Mouse (Mus musculus) frontal cortex, postnatal 36 days (tissue): ENCODE measurements at regions not wholly inside any gene's neighbourhood (a gene's known extent, or its start where the extent isn't known, plus 50 kb on each side); places are given as distances from the start of the nearest gene placed in this dataset.

Experiments used
- DNase-seq, 2 experiments: peaks; one replicate each; pipeline ENCODE4 v3.0.0; 2022; ENCODE audit warnings: low spot score in 2 of 2

GRCm38 (mm10) chr9:43617632-43618031 is 126.2 kb upstream of the Nectin1 start:
- DNase-seq, result no peak

GRCm38 (mm10) chr9:43627558-43627957 is 116.2 kb upstream of the Nectin1 start:
- DNase-seq, result peak in 1 of 2 experiments; percentile 12

- DNase-seq, result no peak
These were observed 115.0 kb upstream of the Nectin1 start for GRCm38 (mm10) chr9:43628786-43629185.

- no peak for DNase-seq
These were observed 107.3 kb upstream of the Nectin1 start for GRCm38 (mm10) chr9:43636372-43636965.

- no peak for DNase-seq
These were observed 85.6 kb upstream of the Nectin1 start for GRCm38 (mm10) chr9:43658186-43658585.

- no peak for DNase-seq
These were observed 84.5 kb upstream of the Nectin1 start for GRCm38 (mm10) chr9:43659237-43659636.

DNA sequence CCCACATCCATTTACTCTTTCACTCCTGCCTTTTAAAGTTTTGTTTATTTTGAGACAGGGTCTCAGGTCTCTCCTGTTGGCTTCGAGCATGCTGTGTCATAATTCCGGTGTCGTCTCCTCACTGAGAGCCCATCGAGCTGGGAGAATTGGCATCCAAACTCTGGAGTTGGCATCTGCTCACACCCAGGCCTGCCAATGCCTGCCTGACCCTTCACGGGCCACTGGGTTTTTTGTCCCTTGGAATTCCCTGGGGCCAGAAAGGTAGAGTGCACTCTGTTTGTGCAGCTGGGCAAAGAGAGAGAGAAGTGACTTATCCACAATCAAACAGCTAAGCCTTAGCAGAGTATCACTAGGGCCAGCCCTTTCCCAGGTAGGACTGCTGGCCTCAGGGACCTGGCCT is 83.6 kb upstream of the Nectin1 start:
- no peak for DNase-seq

GRCm38 (mm10) chr9:43660896-43661563 is 82.8 kb upstream of the Nectin1 start:
- DNase-seq, result no peak

DNA sequence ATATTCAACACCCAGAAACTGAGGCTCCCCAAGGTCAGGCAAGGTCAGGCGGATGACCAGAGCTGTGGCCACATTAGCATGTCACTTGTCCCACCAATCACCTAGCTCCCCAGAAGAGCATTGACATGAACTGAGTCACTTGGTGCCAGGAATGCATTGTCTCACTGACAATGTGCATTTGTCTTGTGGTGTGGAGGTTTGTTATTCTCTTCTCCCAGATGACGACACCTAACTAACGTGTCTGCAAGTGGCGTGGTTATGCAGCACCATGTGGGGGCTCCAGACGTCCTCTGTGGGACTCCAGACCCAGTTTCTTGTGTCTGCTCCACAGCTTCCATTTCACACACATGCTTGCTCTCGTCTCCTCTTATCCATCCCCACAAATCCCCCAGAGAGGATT is 82.1 kb upstream of the Nectin1 start:
- no peak for DNase-seq

DNA sequence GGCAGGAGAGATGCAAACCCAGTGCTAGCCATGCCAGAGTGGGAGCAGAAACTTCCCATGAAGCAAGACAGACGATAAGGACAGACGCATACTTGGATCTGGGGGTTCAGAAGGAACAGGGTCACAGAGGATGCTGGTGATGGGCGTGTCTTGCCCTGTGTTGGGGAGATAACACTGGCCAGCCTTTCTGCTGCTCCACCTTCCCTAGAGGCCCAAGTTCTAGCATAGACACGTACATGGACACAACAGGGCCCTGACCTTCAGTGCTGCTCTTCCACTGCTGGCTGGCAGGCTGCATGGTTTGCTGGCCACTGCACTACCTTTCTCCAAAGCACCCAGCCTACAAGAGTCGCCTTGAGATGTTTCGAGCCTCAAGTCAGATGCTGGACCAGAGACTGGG is 76.4 kb upstream of the Nectin1 start:
- DNase-seq, result no peak

DNA sequence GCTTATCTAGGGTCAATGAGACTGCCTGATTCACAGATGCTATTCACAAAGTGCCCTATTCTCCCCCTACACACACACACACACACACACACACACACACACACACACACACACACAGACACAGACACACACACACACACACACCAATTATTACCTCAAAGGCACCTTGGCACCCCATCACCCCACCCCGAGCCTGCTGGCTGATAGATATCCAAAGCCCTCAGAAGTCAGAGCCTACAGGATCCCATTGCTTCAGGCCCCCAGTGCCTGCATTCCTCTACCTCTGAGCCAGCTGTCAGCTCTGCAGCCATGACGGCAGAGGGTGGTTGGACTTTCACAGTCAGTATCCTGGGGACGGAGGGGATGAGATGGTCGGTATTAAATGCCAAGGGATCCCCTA is 75.8 kb upstream of the Nectin1 start:
- DNase-seq, result no peak

DNA sequence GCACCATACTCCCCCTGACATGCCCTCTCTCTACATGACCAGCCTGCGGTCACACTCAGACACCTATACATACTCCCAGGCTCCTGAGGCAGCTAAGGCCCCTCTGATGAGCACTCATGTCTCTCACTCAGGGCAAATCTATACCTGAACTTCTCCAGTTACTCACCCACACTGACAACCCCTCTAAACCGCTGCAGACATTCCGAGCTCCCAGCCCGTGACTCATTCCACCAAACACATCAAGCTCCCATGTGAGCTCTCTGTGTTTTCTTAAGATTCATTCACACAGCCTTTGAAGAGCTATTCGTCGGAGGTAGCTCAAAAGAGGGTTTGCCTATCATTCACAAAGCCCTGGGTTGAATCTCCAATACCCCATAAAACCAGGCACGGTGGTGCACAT is 75.1 kb upstream of the Nectin1 start:
- DNase-seq, result no peak

DNA sequence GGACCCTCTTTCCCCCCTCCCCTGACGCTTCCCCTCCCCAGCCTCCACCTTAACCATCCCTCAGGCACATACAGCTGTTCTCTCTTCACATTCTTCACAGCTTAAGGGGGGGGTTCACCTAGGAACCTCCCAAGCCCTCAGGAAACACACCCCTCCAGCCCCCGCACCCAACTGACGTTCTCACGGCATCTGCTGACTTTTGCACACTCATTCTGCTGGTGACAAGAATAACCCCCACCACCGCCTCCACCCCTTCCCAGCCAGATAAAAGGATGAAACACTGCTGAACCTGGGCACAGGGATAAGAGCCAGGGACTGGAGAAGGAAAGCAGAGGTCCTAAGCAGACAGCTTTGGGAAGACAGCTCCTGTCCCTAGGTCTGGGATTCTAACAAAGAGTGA is 73.2 kb upstream of the Nectin1 start:
- no peak for DNase-seq

DNA sequence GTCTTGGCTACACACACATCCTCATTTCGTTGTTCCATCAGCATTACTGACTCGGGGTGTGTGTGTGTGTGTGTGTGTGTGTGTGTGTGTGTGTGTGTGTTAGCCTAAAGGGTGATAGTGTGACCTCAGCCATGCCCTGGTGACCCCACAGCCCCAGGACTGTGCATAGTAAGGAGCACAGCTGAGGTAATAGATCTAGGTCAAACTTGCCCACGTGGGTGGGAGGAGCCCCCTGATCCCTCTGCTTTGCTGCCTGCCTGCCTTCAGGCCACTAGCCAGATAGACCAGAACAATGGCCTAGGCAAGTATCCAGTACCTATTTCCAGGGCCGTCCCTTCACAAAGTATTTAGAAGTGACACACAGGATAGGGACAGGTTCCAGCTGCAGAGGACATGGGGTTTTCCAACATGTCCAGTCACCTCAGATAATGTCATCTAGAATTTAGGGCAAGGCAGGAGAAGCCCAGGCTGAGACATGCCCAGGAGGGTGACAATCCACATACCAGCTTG is 70.6 kb upstream of the Nectin1 start:
- DNase-seq, result no peak

DNA sequence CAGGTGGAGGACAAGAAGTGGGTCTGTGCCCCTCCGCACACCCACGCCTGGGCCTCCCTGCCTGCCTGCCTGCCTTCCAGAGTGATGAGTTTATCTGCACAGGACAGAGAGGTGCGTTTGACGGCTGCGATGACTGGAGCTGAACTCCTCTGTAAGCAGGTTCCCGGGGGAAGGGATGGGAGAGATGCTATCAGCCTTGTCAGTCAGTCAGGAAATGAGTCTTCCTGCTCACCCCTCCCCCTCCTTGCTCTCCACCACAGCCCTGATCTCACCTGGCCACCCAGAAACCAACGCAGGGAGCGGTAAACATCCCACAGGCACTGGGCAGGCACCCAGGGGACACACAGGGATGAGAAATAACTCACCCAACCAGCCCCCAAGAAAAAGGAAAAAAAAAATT is 69.5 kb upstream of the Nectin1 start:
- DNase-seq, result no peak

GRCm38 (mm10) chr9:43676011-43676410 is 67.8 kb upstream of the Nectin1 start:
- no peak for DNase-seq

- DNase-seq, result no peak
These were observed 64.5 kb upstream of the Nectin1 start for GRCm38 (mm10) chr9:43679331-43679730.

DNA sequence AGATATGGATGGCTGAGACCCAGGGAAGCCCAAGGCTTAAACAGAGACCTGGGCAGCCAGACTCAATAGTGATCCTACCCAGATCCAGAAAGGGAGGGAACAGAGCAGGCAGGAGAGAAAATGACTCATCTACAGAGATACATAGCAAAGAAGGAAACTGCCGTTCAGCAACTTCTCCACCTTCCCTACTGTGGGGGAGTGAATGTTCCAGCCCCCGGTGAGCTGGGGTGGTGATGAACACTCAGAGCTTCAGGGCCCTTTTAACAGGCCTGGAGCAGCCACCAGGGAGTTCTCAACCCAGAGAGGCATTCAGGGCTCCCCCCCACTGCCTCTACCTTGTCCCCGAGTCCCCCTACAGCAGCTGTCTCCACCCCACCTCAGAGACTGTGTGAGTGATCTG is 62.5 kb upstream of the Nectin1 start:
- DNase-seq, result peak in 1 of 2 experiments; percentile 48

GRCm38 (mm10) chr9:43682102-43682501 is 61.7 kb upstream of the Nectin1 start:
- no peak for DNase-seq

DNA sequence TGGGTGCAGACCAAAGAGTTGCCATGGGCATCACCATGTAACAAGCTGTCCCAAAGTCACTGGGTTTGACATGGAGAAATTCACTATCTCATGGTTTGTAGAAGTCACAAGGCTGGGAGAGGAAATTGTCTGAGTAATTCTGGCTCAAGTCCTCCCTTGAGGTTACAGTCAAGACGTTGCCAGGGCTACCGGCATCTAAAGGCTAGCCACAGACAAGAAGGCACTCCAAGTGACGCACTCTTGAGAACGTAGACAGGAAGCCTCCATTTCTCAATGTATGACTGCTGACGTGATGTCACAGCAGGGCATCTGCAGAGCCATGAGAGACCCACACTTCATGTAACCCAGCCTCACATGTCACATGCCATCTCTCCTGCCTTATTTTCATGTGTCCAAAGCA is 59.2 kb upstream of the Nectin1 start:
- no peak for DNase-seq

DNA sequence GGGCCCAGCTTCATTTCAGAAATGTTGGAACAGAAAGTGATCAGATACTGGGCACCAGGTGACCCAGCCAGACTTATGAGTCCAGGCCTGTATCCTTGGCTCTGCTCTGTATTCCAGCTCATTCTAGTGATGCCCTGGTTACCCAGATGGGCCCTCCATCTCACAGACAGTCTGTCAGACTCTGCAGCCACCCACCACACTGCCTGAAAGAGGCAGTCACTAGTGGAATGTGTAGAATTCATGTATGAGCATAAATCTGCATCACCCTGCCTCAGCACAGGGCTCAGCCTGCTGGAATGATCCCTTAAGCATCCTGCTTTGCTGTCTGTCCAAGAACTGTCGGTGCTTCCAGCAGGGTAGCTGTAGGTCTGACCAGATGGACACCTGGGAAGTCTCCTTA is 51.8 kb upstream of the Nectin1 start:
- DNase-seq, result peak; percentile 30 to 31

DNA sequence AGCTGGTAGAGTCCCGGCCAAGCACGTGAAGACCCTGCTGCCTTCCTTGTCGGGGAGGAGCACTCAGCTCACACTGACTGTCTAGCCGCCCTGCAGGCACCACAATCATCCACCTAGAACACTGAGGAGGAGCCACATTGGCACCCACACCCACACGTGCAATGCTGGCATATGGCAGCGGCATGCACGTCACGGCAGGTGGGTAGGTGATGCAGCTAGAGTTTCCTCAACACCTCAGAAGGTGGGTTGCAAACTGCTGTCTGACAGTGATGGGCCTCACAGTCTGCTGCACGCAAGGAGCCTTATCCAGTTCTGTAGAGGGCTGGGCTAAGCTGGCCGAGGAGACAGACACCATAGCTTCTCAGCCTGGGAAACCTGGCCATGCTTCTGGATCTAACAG is 51.2 kb upstream of the Nectin1 start:
- DNase-seq, result peak; percentile 72 to 84
